Mouse (Mus musculus): ENCODE measurements at regions not wholly inside any gene's neighbourhood (a gene's known extent, or its start where the extent isn't known, plus 50 kb on each side); places are given as distances from the start of the nearest gene placed in this dataset.

- TF ChIP-seq CHD2 (IDR thresholded peaks at IDR 0.05; ENCODE audit: low read depth, low read length) = no peak
- TF ChIP-seq MAFK (IDR thresholded peaks at IDR 0.05; ENCODE audit: insufficient read depth, low read depth, low read length) = no peak
- TF ChIP-seq HCFC1 (IDR thresholded peaks at IDR 0.05; ENCODE audit: borderline replicate concordance, insufficient read depth, low read length) = no peak
- no peak for TF ChIP-seq ZC3H11A (IDR thresholded peaks at IDR 0.05; ENCODE audit: borderline replicate concordance, low read depth, low read length)
- no peak for TF ChIP-seq ZNF384 (IDR thresholded peaks at IDR 0.05; ENCODE audit: low read depth, low read length)
Observed at GRCm38 (mm10) chr12:10035479-10035878, 334.3 kb upstream of the Nt5c1b start.

All from ES-E14 (cell line).